Mouse (Mus musculus) kidney, embryonic 16.5 days (tissue): ENCODE results near the gene Usp15. TPM values are rescaled to one million over a fixed set of nuclear protein-coding genes. Genes with fewer than 3 reads are reported as not detected.

Experiments
- ATAC-seq: fragments of 200-750 bp; cut with Nextera tagmentation; 2 replicates; pipeline ENCODE4 v1.8.0; 2017; ENCODE audit warnings: moderate TSS enrichment; ENCODE audit not compliant: low FRiP score, low TSS enrichment
- H3K27ac ChIP-seq: fragments of 300-500 bp; sonication (generic); 2 replicates; pipeline ENCODE4 v1.5.1; 2014; ENCODE audit warnings: low read length
- H3K27me3 ChIP-seq: fragments of 300-500 bp; sonication (generic); 2 replicates; pipeline ENCODE4 v1.6.1; 2014; ENCODE audit warnings: low read length, control low read depth, mixed read lengths; ENCODE audit not compliant: insufficient read depth
- H3K36me3 ChIP-seq: fragments of 300-500 bp; sonication (generic); 2 replicates; pipeline ENCODE4 v1.6.1; 2014; ENCODE audit warnings: low read length, control low read depth, mixed read lengths; ENCODE audit not compliant: insufficient read depth
- H3K4me1 ChIP-seq: fragments of 300-500 bp; sonication (generic); 2 replicates; pipeline ENCODE4 v1.6.1; 2014; ENCODE audit warnings: low read length, control low read depth, mixed read lengths; ENCODE audit not compliant: insufficient read depth
- H3K4me2 ChIP-seq: fragments of 300-500 bp; sonication (generic); replicated peaks from 2 replicates; pipeline ENCODE4 v1.6.1; 2014; ENCODE audit warnings: low read depth, low read length
- H3K4me3 ChIP-seq: fragments of 300-500 bp; sonication (generic); 2 replicates; pipeline ENCODE4 v1.5.1; 2014; ENCODE audit warnings: mild to moderate bottlenecking, low read length
- H3K9ac ChIP-seq: fragments of 300-500 bp; sonication (generic); replicated peaks from 2 replicates; pipeline ENCODE4 v1.6.1; 2014; ENCODE audit warnings: low read length
- H3K9me3 ChIP-seq: fragments of 300-500 bp; sonication (generic); 2 replicates; pipeline ENCODE4 v1.6.1; 2016; ENCODE audit warnings: low read length, control low read depth
- WGBS: fragments of 180-500 bp; shearing (Covaris S2); extraction: QIAGEN DNeasy Blood & Tissue Kit; methylation state at CpG from one replicate; pipeline ENCODE4 v1.1.7; 2014; 5-methylcytosine and 5-hydroxymethylcytosine counted together
- microRNA-seq: library from miRNA; unstranded; fragments of <30 nt; microRNA quantifications from one replicate; pipeline ENCODE4, GENCODE M21; 2016
- polyA plus RNA-seq: library from polyadenylated mRNA; unstranded; fragments of >200 nt; fragmentation: Nextera tagmentation; extraction: Ambion mirVana; gene quantifications from 2 replicates; pipeline ENCODE4 v1.2.1, GENCODE M21; 2015

Gene Usp15
- polyA plus RNA-seq, 1 experiment from 2014 or later, result 72.4 TPM

- Histone ChIP-seq H3K9me3 (no peaks in the 10 kb centered on the region), H3K9ac (no peak overlapping the region), H3K27ac (no peak overlapping the region), H3K27me3 (no peaks in the 10 kb centered on the region), H3K4me3 (no peak overlapping the region), H3K4me1 (peaks cover 5% of the 10 kb centered on the region; the same call in 1 of the 2 replicates), H3K36me3 (0 out of 2 replicates have a peak, but pooled peaks cover 3% of the 10 kb centered on the region), H3K4me2 (no peak overlapping the region)
- WGBS, result 92% methylated on average over 6 of the region's 6 CpGs
- ATAC-seq, result no peak
These were observed 136.0 kb downstream of the Usp15 start for GRCm38 (mm10) chr10:123060831-123061230.

GRCm38 (mm10) chr10:123057082-123057481 is 139.7 kb downstream of the Usp15 start:
- no peak overlapping the region for H3K4me3 ChIP-seq
- no peaks in the 10 kb centered on the region for H3K9me3 ChIP-seq
- ATAC-seq, result no peak
- no peak overlapping the region for H3K27ac ChIP-seq
- no peak overlapping the region for H3K9ac ChIP-seq
- no peaks in the 10 kb centered on the region for H3K27me3 ChIP-seq
- H3K36me3 ChIP-seq, result 0 out of 2 replicates have a peak, but pooled peaks cover 3% of the 10 kb centered on the region
- H3K4me1 ChIP-seq, result no peaks in the 10 kb centered on the region
- H3K4me2 ChIP-seq, result no peak overlapping the region
- whole genome bisulfite sequencing, result 87% methylated on average over 1 of the region's 1 CpGs

GRCm38 (mm10) chr10:123056463-123056862 is 140.3 kb downstream of the Usp15 start:
- H3K4me2 ChIP-seq, result no peak overlapping the region
- H3K4me3 ChIP-seq, result no peak overlapping the region
- no peak overlapping the region for H3K27ac ChIP-seq
- 0 out of 2 replicates have a peak, but pooled peaks cover 3% of the 10 kb centered on the region for H3K36me3 ChIP-seq
- no peaks in the 10 kb centered on the region for H3K27me3 ChIP-seq
- no peaks in the 10 kb centered on the region for H3K9me3 ChIP-seq
- 77% methylated on average over 10 of the region's 10 CpGs for WGBS
- H3K9ac ChIP-seq, result no peak overlapping the region
- H3K4me1 ChIP-seq, result no peaks in the 10 kb centered on the region
- ATAC-seq, result no peak

GRCm38 (mm10) chr10:123055205-123056000 is 141.4 kb downstream of the Usp15 start:
- Histone ChIP-seq H3K4me1 (no peaks in the 10 kb centered on the region), H3K9ac (no peak overlapping the region), H3K4me3 (no peak overlapping the region), H3K4me2 (no peak overlapping the region), H3K9me3 (no peaks in the 10 kb centered on the region), H3K27ac (no peak overlapping the region), H3K27me3 (no peaks in the 10 kb centered on the region), H3K36me3 (peaks cover 10% of the 10 kb centered on the region; the same call in 1 of the 2 replicates)
- 77% methylated on average over 9 of the region's 9 CpGs for WGBS
- no peak for ATAC-seq

Small RNA genes lying within 50 kb of the gene (microRNA-seq; reads per million reads assigned to microRNA genes)
- 0.79 reads per million for gene Gm27920

Other genes starting within 250 kb of the Usp15 start
- 19.0 and 22.6 TPM in 2 replicates for gene Mon2, start 120.5 kb downstream of the Usp15 start, polyA plus RNA-seq
- gene Fam19a2, start 67.0 kb upstream of the Usp15 start, polyA plus RNA-seq, result 2.9 and 4.1 TPM in 2 replicates